Mouse (Mus musculus) kidney, adult 11 months (tissue): ENCODE data around the gene Gpx3.

Experiments
- DNase-seq: peaks from one replicate; pipeline ENCODE4 v3.0.0; 2022

Gpx3 gene

DNA sequence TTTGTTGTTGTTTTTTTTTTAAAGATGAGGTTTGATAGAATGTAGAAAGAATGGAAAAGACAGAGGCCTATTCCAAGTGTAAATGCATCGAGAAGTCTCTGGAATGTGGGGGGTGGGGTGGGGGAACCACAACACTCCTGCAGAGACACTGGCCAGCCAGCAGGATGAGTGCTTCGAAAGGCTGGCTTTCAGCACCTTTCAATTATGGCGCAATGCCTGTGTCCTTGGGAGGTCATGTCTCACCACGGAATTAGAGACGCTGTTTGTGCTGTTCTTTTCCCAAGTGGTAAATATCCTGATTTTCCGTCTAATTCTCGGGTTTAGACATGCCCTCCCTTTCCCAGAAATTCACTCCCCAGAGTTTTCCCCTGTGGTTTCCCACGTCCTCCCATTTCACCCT, 19.6 kb upstream of the Gpx3 start:
- DNase-seq = peak; percentile 58

DNA sequence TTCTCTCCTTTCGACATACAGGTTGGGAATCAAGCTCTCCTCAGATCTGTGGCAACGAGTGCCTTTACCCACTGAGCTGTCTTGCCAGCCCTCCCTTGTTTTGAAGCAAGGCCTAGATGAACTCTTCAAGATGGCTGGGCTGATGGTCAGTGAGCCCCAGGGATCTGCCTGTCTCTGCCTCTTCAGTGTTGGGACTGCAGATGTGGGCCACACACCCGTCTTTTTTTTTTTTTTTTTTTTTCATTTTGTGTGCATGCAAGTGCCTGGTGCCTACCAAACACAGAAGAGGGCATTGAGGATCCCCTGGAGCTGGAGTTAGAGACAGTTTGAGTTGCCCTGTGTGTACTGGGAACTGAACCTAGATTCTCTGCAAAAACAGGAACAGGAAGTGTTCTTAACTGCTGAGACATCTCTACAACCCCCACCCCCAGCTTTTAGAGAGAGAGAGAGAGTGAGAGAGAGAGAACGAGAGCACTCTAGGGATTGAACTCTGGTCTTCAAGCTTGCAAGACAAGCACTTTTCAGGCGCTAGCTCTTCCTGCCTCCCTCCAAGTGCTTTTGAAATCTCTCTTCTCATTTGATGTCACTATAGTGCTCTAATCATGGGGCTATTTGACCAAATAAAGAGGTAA, 17.9 kb upstream of the Gpx3 start:
- no peak for DNase-seq

DNA sequence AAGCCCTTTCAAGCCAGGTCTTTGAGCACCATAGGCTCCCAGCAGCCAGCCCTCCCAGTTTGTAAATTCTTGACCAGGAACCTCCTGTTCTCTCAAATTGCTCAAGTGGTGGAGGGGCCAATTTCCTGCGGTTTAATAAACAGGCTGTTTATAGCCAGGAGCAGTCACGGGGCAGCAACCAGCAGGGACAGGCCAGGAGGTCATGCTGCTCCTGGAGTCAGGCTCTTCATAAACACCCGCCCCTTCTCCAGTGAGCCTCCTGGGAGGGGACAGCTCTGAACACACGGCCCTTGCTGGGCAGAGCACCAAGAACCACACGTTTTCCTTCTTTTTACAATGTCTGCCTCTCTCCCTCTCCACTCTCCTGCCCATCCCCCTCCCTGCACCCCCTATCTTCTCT, 17.3 kb upstream of the Gpx3 start:
- peak; percentile 92 for DNase-seq

DNA sequence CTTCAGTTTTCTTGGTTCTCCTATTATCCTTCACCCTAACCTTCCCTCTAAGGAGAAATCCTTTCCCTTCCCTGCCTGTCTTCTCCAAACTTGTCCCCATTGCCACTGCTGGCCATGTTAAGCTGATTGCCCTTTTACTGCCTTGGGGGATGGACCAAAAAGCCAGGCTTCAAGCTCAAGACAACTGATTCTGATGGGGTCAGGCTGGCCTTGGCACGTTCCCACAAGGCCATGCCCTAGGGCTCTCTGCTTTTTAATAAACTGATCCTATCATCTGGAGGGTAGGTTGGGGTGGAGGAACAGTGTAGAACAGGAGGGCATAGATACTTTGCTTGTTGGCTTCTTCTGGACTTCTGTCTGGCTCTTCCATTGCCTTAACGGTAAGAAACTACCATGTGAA, 16.8 kb upstream of the Gpx3 start:
- DNase-seq = no peak

DNA sequence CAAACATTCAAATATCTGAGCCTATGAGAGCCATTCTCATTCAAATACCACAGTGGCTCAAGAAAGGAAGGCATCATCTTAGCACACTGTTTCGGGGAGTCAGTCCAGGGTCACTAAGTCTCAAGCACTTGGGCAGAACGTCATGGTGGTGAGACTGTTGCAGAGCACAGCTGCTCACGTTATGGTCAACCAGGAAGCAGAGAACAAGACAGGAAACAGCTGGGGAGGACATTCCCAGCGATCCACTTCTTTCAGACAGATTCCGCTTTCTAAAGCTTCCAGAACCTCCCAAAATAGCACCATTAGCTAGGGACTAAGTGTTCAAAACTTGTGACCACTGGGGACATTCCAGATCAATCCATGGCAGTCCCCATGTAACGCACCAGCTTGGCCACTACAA, 14.3 kb upstream of the Gpx3 start:
- DNase-seq = no peak

DNA sequence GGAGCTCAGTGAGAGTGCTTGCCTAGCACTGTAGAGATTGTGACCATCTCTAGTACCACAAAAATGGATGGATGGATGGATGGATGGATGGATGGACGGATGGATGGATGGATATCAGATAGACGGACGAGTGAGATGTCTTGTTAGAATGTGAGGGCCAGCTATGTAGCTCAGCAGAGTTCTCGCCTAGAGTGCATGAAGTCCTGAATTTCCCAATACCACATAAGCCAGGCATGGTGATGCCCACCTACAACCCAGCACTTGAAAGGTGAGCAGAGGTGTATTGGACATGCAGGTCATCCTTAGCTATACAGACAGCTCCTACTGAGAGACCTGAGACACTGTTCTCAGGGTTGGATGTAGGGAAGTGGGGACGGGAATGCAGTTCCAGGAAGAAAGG, 10.9 kb upstream of the Gpx3 start:
- no peak for DNase-seq

DNA sequence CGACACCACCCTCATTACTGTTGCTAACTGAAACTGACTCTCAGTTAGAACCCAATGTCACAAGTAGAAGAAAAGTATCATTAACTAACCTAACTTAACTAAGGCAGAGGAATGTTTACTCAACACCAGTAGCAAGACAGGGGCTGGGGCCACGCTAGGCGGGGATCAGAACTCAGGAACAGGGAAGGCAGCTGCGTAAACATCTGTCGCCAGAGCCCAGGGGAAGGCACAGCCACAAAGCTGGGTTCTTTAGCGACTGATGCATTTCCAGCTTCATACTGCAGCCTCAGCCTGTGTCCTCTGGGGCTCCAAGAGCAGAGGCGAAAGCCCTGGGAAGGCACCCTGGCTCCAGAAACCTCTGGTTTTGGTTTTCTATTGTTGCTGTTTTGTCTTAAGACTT, 10.2 kb upstream of the Gpx3 start:
- no peak for DNase-seq

DNA sequence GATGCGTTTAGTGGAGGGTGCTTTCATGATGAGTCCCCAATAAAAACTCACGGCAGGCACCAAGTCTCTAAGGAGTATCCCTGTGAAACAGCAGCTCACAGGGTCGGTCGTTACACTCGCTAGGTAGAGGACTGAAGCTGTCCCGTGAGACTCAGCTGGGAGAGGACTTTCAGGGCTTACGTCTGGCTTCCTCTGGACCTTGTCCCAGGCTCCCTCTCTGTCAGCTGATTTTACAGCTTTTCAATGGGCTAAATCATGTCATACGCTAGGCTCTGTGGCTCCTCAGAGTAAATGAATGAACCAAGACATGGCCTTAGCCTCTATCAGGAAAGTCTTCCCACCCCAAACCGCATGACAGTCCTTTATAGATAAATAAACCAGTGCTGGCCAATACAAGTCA, 7.7 kb upstream of the Gpx3 start:
- DNase-seq = peak; percentile 80

DNA sequence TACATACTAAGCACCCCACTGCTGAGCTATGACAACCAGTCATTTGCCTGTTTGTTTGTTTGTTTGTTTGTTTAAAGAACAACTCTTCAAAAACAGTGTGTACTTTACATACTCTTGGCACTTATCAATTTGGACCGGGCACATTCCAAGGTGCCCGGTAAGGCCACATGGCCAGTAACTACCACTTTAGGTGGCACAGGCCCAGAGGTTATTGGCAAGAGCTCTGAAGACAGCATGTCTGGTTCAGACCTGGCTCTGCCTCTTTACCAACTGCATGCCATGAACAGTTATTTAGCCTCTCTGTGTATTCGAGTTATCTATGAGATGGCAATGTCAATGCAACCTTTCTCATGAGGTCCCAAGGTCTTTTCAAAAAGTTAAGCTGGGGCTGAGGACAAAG, 5.6 kb upstream of the Gpx3 start:
- peak; percentile 69 for DNase-seq

DNA sequence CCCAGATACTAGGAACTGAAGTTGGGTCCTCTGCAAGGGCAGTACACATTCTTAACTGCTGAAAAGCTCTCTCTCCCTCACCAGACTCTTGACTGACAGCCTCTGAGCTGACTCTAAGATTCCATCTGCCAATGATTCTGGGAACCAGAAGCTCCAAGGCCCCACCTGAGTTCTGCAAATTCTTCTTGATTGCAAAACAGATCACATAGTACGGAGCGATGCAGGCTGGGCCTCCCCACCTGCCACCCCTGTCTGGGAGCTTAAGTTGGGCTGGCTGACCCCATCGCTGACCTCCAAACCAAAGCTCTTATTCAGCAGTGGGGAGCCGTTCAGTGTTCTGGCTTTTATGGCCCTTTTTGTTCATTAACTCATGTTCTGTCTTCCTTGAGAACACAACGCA, 4.8 kb upstream of the Gpx3 start:
- peak; percentile 92 for DNase-seq

DNA sequence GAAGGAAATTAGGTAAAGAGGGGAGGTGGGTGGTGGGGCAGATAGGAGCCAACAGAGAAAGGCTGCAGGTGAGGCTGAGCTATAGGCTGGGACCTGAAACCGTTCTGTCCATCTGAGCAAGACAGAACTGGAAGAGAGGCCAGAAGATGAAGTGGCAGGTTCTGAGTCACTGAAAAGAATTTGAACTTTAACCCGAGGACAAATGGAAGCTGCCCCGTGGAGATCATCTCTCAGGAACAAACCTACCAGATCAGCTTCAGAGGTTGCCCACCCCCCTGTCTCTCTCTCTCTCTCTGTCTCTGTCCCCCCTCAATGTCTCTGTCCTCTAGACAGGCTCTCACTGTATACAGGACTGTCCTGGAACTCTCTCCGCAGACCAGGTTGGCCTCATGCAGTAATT, 2.6 kb upstream of the Gpx3 start:
- DNase-seq = peak; percentile 52

DNA sequence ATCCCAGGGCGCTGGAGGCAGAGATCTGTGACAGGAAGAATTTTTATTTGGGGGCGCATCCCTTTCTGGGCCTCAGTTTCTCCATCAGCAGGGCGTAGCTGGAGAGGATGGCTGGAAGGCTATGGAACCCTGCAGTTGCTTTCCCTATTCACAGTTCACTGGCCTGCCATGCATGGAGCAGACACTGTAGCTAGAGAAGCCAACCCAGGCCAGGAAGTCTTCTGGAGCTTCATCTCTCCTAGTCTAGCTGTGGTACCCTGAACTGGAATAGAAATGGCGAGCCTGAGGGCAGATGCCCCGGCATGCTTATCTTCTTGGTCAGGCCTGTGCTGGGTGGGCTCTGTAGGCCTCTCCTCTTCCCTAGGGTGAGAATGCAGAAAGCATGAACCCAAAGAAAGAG, 1.1 kb downstream of the Gpx3 start:
- no peak for DNase-seq

DNA sequence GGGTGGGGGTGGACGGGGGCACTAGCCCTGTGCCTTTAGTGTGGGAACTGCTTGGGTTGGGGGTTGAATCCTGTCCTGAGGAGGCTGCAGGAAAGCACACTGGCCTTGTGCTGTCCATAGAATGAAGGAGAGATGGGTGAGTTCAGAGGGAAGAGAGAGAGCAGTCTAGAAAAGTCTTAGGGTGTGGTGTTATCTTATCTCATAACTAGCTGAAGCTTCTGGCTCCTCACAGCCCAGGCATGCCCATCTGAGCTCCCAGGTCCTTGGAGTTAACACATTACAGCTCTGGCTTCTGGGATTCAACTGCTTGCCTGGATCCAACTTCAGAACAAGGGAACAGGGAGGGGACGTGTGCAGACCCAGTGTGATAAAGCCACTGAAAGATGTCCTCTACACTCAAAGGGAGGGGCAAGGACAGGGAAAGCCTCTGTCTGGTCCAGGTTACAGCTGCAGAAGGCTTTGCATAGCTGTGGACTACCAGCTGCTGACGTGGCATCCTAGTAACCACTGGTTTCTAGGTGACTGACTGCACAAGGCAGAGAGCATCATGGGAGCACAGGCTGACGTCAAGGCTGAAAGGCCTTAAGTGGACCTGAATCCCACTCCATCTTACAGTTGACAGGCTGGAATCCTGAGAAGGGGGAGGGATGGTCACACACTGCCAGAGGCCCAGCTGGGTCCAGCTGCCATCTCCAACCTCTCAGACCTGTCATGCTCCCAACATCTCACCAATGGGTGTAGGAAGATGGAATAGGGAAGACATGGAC, 1.9 kb downstream of the Gpx3 start:
- peak; percentile 69 for DNase-seq

DNA sequence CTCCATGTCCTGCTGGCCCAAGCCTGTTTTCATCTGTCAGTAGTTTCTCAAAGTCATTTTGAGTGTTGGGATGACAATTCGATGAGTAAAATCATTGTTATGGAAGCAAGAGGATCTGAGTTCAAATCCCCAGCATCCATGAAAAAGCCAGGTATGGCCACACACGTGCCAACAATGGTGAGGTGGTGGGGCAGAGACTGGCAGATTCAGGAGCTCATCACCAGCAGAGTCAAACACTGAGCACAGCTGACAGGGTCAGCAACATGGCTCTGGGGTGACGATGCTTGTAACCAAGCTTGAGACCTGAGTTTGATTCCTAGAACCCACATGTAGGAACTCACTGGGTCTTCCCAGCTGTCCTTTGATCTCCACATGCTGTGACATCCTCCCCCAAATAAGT, 2.8 kb downstream of the Gpx3 start:
- no peak for DNase-seq

DNA sequence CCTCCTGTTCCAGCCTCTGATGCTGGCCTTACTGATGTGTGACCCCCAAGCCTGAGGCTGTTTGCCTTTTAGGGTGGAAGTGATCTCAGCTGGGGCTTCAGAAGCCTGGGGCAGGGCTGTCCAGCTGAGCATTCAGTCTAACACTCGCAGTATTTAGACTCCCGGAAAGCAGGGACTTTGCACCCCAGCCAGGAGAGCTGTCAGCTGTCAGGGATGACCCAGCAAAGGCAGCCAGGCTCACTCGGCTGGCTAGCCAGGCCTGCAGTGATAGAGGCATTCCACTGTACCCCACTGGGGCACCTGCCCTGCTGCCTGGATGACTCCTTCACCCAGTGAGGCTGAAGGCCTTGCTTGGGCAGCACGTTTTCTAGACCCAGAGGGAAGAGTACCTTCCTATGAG, 3.7 kb downstream of the Gpx3 start:
- peak; percentile 70 for DNase-seq

DNA sequence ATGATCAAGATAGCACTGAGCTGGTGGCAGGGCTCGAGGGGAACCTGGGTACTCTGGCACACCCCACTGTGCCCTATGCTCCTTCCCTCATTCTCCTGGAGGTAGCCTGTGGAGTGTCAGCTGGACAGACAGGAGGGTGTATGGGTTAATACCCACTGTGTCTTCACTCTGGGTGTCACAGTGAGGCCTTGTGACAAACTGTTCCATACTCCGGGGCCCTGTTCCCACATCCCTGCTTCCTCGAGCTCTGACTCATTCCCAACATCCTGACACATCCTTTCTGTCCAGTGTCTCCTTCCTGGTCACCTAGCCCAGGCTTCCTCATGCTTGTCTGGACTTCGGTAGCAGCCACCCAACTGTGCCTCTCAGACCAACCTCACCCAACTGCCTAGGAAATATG, 4.2 kb downstream of the Gpx3 start:
- DNase-seq = no peak

DNA sequence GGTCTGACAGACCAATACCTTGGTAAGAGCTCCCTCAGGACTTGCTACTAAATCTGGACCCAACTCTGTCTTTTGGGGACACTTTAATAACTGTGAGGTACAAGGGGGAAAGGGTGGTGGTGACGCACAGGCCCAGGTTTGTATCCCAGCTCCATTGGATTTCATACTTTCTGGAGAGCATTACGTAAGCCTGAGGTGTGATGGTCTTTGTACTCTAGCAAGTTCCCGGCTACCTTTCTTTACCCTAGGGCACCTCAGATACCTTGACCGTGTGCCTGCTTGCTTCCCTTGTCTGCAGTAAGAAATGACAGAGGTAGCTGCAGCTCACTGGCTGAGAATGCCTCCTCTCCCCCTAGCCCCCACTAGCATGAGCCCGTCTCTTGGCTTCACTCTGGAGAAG, 5.0 kb downstream of the Gpx3 start:
- DNase-seq = no peak

DNA sequence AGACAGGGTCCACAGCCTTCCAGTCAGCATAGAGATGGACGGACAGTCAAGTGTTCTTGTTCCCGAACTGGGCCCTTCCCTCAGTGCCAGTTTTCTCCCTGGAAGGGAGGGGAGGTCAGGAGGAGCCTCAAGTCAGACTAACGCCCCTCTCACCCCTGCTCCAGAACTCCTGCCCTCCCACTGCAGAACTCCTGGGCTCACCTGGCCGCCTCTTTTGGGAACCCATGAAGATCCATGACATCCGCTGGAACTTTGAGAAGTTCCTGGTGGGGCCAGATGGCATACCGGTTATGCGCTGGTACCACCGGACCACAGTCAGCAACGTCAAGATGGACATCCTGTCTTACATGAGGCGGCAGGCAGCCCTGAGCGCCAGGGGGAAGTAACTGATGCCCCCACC, 7.0 kb downstream of the Gpx3 start:
- DNase-seq = no peak

DNA sequence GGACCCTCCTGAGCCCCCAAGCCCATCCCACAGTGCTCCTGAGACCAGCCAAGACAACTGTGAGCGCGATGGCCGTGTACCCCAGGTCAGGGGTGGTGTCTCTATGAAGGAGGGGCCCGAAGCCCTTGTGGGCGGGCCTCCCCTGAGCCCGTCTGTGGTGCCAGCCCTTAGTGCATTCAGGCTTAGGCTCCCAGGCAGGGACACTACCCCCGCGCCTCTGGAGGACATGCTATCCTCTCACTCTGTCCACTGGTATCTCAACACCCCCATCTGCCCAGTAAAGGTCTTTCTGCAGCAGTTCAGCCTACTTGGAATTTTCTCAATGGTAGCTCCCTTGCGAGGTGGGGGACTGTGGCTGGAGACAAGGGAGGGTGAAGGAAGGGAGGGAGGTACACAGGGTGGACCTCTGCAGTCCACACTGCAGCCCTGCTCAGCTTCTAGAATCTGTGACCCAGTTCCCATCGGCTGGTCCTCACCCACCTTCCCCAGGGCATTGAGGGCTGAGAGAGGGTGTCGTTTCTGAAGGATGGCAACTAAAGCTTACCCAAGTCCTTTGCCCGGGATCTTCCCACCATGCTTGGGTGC, 7.9 kb downstream of the Gpx3 start:
- DNase-seq = no peak

DNA sequence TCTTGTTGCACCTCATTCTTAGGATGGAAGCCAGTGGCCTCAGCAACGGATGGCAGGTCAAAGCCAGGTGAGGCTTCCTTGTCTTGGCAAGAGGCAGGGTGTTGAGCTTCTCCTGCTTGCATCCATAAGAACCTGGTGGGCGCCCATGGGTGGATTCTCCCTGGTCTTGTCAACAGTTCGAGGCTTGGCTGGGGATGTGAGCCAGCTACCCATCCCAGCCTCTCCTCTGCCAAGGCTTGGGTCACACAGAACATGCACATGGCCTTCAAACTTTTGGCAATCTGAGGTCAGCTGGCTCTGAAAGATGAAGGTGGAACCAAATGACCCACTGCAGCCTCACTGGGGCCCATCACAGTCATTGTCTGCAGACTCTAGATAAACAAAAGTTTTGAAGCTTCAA, 8.9 kb downstream of the Gpx3 start:
- DNase-seq = peak; percentile 74

DNA sequence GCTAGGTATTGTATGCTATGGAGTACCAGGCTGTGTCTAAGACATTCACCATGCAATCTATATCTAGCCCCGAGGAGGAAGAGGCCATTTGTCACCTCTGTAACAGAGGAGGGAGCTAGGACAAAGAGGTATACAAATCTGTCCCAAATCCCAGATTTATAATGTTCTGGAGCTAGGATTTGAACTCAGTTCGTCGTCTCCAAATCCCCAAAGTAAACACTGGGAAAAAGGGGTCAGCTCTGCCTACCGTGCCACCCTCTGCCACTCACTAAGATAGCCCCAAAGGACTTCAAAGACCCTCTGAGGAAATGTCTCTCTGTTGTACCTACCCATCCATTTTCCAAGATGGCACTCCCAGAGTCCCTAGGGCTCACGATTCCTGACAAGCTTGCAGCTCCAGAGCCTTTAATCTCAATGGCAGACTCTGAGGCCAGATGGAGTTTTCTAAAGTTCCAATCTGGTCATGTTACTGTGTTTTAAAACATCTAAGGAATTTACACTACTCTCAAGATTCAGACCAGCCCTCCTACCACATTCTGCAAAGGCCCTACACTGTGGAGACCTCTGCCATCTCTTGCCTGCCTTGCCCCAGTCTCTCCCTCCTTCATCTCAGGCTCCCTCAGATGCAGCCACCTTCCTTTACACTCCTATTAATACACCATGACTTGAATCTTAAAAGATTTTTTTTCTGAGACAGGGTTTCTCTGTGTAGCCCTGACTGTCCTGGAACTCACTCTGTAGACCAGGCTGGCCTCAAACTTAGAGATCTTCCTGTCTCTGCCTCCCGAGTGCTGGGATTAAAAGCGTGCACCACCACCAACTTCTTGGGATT, 9.6 kb downstream of the Gpx3 start:
- DNase-seq = peak; percentile 52

DNA sequence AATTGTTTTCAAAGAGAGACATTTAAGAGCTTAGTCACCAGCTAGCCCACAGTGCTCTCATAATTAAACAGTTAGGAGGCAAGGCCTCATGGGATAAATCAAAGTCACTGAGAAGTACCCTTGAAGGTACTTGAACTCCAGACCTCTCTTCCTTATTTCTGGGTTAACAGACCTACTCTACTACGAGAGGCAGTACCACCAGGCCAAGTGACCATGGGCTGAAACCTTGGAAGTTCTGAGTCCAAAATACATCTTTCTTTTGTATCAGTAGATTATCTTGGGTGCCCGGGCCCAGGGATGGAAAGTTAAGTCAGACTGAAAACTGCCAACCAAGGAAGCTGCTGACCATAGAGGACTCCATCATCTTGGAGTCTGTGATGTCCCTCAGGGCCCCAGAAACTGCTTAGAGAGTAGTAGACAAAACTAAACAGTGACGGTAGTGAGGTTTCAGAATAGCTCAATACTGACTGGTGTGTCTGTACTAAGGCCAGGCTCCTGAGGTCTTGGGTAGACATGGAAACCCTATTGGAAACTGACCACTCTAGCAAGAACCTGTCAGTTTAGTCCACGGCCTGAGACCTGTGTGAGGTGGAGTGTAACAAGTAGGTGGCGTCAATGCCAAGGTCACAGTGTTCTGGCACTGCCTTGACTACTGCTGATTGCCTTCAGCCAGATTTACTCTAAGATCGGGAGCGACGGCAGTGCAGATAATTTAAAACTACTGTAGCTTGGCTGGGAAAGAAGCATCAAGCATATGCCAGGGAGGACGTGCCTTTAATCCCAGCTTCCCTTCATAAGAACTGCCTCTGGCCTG, 10.5 kb downstream of the Gpx3 start:
- peak; percentile 74 for DNase-seq

DNA sequence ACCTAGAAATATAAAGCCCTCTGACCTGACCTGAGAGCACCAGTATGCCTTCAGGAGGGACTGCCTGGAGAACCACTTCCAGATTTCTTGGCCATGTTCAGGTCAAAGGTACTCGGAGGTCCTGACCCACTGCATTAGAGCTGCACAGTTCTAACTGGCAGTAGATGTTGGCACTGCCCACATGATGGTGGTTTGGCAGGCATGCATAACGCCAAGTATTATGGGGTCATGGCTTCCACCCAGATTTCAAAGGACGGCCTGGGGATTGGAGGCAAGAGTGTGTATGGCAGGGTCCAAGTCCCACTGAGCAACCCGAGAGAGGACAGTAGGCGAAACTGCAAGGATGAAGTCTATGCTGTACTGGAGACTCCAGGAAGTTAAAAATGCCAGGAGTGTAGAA, 11.6 kb downstream of the Gpx3 start:
- peak; percentile 60 for DNase-seq
